Mouse (Mus musculus) mouse embryonic stem cell (cell line): ENCODE measurements around the gene Ttll10.

Experiments
- in situ Hi-C, 2 experiments: fragments of 300-500 bp; cut with MboI; formaldehyde crosslinking; loops; 1 replicate in 1 of 2; 3 replicates in 1 of 2; pipeline ENCODE4 v1.14.3; 2019 to 2020; ENCODE audit warnings: low sequenced_read_pairs in 2 of 2, low pct_unique_long_range_greater_than_20kb in 1 of 2, mixed read lengths in 1 of 2; ENCODE audit not compliant: unreplicated experiment in 1 of 2

Gene Ttll10

DNA sequence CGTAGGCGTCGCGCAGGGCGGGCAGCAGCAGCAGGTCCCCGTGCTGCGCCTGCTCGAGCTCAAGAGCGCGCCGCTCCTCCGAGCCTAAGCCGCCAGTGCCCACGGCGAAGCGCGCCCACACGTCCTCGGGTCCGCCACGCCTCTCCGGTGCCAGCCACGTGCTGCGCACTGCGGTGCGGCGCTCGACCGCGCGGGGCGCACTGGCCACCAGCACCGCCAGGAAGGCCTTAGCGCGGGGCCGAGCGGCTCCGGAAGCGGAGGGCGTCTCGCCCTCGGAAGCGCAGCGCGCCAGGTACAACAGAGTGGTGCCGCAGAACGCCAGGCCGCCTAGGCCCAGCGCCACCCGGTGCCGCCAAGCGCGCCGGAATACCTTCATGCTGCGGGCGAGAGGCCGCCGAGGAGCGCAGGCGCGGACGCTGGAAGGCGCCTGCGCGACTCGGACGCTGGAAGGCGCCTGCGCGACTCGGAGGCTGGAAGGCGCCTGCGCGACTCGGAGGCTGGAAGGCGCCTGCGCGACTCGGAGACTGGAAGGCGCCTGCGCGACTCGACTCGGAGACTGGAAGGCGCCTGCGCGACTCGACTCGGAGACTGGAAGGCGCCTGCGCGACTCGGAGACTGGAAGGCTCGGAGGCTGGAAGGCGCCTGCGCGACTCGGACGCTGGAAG, 66.8 kb downstream of the Ttll10 start, which contains the start of the genes B3galt6 and Sdf4:
B3galt6 (minus strand) TSS at position 409 of the 665 bp plus-strand sequence.
Sdf4 (plus strand) TSS at position 632 of the 665 bp plus-strand sequence.
- in situ Hi-C loops: no loop called here

DNA sequence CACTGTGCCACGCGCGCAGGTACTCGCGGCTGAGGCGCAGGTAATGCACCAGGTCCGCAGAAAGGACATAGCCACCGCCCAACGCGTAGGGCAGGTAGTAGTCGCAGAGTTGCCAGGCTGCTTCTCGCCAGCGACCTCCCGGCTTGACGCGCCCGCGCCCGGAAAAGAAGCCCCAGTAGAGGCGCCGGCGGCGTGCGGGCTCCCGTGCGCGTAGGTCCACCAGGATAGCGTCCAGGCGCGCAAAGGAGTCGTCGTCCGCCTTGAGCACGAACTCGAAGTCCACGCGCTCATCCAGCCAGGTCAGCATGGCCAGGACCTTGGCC, 67.3 kb downstream of the Ttll10 start:
- in situ Hi-C loops: no loop called here

DNA sequence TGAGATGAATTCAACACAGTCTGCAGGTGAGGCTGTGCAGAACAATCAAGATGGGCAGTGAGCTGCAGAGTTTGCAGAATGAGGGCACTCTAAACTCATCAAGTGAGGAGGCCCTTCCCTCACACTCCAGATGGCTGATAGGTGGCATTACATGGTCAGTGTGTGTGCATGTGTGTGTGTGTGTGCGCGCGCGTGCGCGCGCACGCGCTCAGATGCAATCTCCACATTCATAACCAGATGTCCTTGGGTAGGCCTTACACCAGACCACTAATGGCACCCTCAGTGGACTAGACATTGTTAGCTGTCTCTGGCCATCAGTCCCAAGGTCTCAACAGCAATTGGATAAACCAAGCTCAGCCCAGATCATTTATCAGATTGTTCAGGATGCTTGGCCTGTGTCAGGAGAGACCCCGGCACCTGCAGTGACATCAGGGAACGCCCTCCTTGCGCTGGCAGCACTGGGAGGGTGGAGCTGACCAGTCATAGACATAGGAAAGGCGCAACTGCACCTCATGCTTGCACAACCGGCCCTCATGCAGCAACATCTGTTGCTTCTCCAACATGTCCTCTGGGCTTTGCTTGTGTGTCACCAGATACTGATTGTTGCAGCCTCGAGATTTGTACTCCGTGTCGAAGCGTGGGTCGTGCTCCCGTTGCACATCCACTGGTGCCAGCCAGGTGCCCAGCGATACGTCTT, 67.9 kb downstream of the Ttll10 start:
- in situ Hi-C loops: no loop called here
